Mouse (Mus musculus) retina, postnatal 7 days (tissue): Measurements from ENCODE around the gene Gphn.

ENCODE experiments used
- DNase-seq: peaks from one replicate; pipeline ENCODE4 v3.0.0-alpha.2; 2012; ENCODE audit warnings: low read depth, low spot score

The Gphn gene

DNA sequence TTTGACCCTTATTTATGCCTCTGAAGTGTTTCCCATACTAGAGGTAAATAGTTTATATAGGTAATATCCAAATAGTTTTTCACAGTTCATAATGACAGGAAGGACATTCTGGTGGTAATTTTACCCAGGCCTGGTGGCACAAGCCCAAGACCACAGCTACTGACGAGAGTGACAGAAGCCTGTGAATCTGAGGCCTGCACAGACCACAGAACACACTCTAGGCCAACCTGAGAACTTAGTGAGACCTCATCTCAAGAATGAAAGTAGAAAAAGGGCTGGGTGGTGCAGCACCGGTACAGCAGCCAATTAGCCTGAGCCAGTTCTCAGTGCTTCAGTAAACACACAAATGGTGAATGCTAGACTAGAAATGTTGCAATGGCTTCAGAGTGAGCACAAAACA is 491.6 kb downstream of the Gphn start:
- no peak for DNase-seq

DNA sequence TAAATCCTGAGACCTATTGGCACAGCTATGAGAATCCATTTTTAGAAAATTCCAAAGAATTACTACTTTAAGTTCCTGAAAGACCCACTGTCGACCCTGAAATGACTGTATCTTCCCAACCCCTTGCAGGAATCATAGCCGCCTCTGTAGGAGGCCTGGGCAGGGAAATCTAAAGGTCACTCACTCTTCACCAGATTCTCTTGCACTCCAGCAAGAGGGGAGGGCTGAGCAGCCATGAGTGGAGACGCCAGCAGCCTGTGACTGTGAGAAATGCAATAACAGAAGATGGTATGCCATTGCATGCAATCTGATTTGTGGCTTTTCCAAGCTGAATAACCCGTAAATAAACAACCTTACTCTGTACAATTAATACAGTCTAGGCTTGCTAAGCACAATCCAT is 501.5 kb downstream of the Gphn start:
- no peak for DNase-seq
